8 mouse cellular contexts compared by ENCODE assay signal in the genomic region with DNA sequence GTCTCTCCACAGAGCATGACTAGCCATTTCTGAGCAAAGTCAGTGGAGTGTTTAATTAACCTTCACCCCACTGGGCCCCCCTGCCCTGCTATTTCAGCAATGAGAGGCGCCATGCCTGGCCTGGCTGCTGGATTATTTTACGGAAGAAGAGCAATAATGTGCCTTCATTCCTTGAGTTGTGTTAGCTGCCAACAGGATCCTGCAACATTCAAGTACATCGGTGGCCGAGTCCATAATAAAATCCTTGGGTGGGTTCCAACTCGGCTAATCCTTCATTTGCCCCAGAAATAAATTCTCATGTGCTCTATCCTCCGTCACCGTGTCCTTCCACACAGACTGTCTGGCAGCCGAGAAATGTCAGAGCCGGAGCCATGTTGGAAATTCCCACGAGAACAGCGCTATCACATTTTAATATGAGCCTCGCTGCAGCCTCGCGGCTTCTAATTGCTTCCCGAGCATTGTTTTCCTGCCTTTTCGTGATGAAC.
DNase-seq lines count a peak whose midpoint lies in the region; ATAC-seq and TF ChIP-seq lines count a peak whose summit lies in the region.

No protein-coding gene starts in this region.

- H3K4me3 ChIP-seq in lung, postnatal 0 days (ENCODE audit: low read depth, low read length) = peak overlapping the region; percentile 20; the same call in 1 of the 2 replicates
- peak overlapping the region; percentile 7 for H3K4me3 ChIP-seq in stomach, embryonic 16.5 days (replicated peaks; ENCODE audit: low read length)

- 61% methylated on average over 16 of the region's 16 CpGs for WGBS in lung, postnatal 0 days
- 53% methylated on average over 16 of the region's 16 CpGs for WGBS in stomach, embryonic 16.5 days

- no peak overlapping the region for H3K9ac ChIP-seq in lung, postnatal 0 days (replicated peaks; ENCODE audit: low read depth)
- peak overlapping the region; percentile 46; the same call in 1 of the 2 replicates for H3K9ac ChIP-seq in stomach, embryonic 16.5 days (ENCODE audit: low read length)

- no peak for TF ChIP-seq CTCF in lung, postnatal 0 days (IDR thresholded peaks at IDR 0.05)

- intact Hi-C loops in gastrocnemius, postnatal 36 days (cut with DNase I) = no loop called here

- no peaks in the 10 kb centered on the region for H3K36me3 ChIP-seq in lung, postnatal 0 days (ENCODE audit: insufficient read depth, low read length)
- no peaks in the 10 kb centered on the region for H3K36me3 ChIP-seq in stomach, embryonic 16.5 days (ENCODE audit: control insufficient read depth, insufficient read depth, low read length)

- H3K27me3 ChIP-seq in lung, postnatal 0 days (replicated peaks; ENCODE audit: insufficient read depth, low read length) = no peaks in the 10 kb centered on the region
- no peaks in the 10 kb centered on the region for H3K27me3 ChIP-seq in stomach, embryonic 16.5 days (ENCODE audit: control insufficient read depth, insufficient read depth, low read length)

- no peak for TF ChIP-seq EP300 in lung, postnatal 0 days (IDR thresholded peaks at IDR 0.05)

- no peaks in the 10 kb centered on the region for H3K4me1 ChIP-seq in lung, postnatal 0 days (ENCODE audit: insufficient read depth, low read depth, low read length)
- H3K4me1 ChIP-seq in stomach, embryonic 16.5 days (ENCODE audit: control insufficient read depth, insufficient read depth, low read length) = no peaks in the 10 kb centered on the region

- 0 out of 2 replicates have a peak, but pooled peaks cover 3% of the 10 kb centered on the region for H3K9me3 ChIP-seq in lung, postnatal 0 days (ENCODE audit: low read length)
- H3K9me3 ChIP-seq in stomach, embryonic 16.5 days (replicated peaks; ENCODE audit: control insufficient read depth, low read length) = no peaks in the 10 kb centered on the region; the same call in 1 of the 2 replicates

- peak; percentile 1 for DNase-seq in gastrocnemius, adult 18-20 months (ENCODE audit: low spot score)
- DNase-seq in gastrocnemius, postnatal 36 days = no peak
- DNase-seq in lung, postnatal 0 days (ENCODE audit: low spot score) = peak; percentile 27
- no peak for DNase-seq in lung, postnatal 36 days
- peak; percentile 37 for DNase-seq in kidney, postnatal 14 days

- no peak for ATAC-seq in lung, postnatal 0 days
- ATAC-seq in stomach, embryonic 16.5 days (ENCODE audit: insufficient read depth, low FRiP score) = no peak
- ATAC-seq in CD4-positive, CD25-positive, alpha-beta regulatory T cell, adult 4 months = no peak
- no peak for ATAC-seq in megakaryocyte, adult 5-6 weeks (ENCODE audit: poor library complexity, severe bottlenecking)

- H3K4me2 ChIP-seq in lung, postnatal 0 days (replicated peaks; ENCODE audit: low read depth, low read length) = peak overlapping the region; percentile 38
- peak overlapping the region; percentile 32 for H3K4me2 ChIP-seq in stomach, embryonic 16.5 days (ENCODE audit: low read depth, low read length)

- H3K27ac ChIP-seq in lung, postnatal 0 days (ENCODE audit: low read length) = no peak overlapping the region
- peak overlapping the region; percentile 5; the same call in 1 of the 2 replicates for H3K27ac ChIP-seq in stomach, embryonic 16.5 days (ENCODE audit: low read length)

Comparison
In these comparisons a context has a peak if more than half of its experiments do, and no peak if none do; other contexts are left out.
1. DNase-seq: peak in gastrocnemius, adult 18-20 months (single experiment), lung, postnatal 0 days (single experiment) and kidney, postnatal 14 days (single experiment); none in gastrocnemius, postnatal 36 days (0 of 2) and lung, postnatal 36 days (single experiment).